Mouse (Mus musculus): ENCODE results near the gene Olfr1085. TPM values are rescaled to one million over a fixed set of nuclear protein-coding genes. Genes with fewer than 3 reads are reported as not detected.
"Not testable (repeated sequence)": the region's sequence is repeated elsewhere in the genome, so short reads cannot be mapped to it uniquely, and the experiment has no call there.

Olfr1085 gene
- not detected for total RNA-seq (2021)
- long read RNA-seq, experiment 1: 0 reads
- long read RNA-seq, experiment 2: 0 reads

GRCm38 (mm10) chr2:86661919-86662318 lies at the start of gene Olfr1085:
Gene Olfr1085 (minus strand): TSS chr2:86662019.
- no peak for DNase-seq

DNA sequence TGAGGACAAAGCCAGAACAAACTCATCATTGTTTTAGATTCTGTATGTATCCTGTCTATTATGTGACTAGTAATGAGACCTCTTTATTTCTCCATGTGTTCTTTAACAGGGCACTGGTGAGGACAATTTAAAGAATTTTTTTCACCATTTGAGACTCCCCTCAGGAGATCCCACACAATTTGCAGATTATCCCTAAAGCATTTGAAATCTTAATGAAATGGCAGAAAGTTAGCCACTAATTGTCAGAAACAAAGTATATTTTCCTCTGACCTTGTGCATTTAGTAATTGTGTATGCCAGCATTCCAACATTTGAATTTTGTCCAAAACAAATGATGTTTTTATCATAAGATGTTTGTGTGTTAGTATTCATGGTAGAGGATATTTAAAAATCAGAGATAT lies 36.5 kb upstream of the Olfr1085 start, which contains the start of gene Olfr1087:
Olfr1087 (minus strand) TSS at position 101 of the 400 bp plus-strand sequence.
- no peak for DNase-seq

GRCm38 (mm10) chr2:86679992-86680391 lies 18.2 kb upstream of the Olfr1085 start, which contains the start of gene Olfr1086:
Gene Olfr1086 (minus strand): TSS chr2:86680092.
- no peak for DNase-seq

DNA sequence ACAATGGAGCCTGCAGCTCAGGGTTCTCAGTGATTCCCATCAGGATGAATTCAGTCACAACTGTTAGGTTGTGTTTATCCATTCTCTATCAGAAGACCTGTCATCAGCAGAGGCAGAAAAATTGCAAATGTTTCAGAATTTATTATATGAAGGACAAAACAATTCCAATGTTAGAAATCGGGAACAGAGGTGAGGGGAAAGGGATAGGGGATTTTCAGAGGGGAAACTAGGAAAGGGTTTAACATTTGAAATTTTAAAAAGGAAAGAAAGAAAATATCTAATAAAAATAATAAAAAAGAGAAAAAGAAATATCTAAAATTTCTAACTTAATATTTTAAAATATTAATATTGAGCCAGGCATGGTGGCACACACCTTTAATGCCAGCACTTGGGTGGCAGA lies 22.2 kb downstream of the Olfr1085 start, which contains the start of gene Olfr1084:
Olfr1084 (minus strand) TSS at position 101 of the 400 bp plus-strand sequence.
- not testable (repeated sequence) for DNase-seq

Other genes starting within 250 kb of the Olfr1085 start
- not detected for gene Olfr1061, start 248.0 kb downstream of the Olfr1085 start, total RNA-seq (2021)
- not detected for gene Olfr1062, start 235.3 kb downstream of the Olfr1085 start, total RNA-seq (2021)
- gene Olfr1065, start 211.4 kb downstream of the Olfr1085 start, total RNA-seq (2021): not detected
- not detected for gene Olfr1066, start 205.8 kb downstream of the Olfr1085 start, total RNA-seq (2021)
- gene Olfr228, start 174.6 kb downstream of the Olfr1085 start, total RNA-seq (2021): not detected
- gene Olfr1076, start 153.6 kb downstream of the Olfr1085 start, total RNA-seq (2021): not detected
- not detected for gene Olfr1079, start 119.5 kb downstream of the Olfr1085 start, total RNA-seq (2021)
- gene Olfr1080, start 103.8 kb downstream of the Olfr1085 start, total RNA-seq (2021): not detected
- gene Olfr1082, start 63.1 kb downstream of the Olfr1085 start, total RNA-seq (2021): not detected
- gene Olfr1084, start 22.3 kb downstream of the Olfr1085 start, total RNA-seq (2021): not detected
- gene Olfr1086, start 18.1 kb upstream of the Olfr1085 start, total RNA-seq (2021): not detected
- gene Olfr1087, start 36.4 kb upstream of the Olfr1085 start, total RNA-seq (2021): not detected
- not detected for gene Olfr1089, start 71.7 kb upstream of the Olfr1085 start, total RNA-seq (2021)
- gene Olfr1090, start 97.0 kb upstream of the Olfr1085 start, total RNA-seq (2021): not detected
- gene Olfr1093, start 120.5 kb upstream of the Olfr1085 start, total RNA-seq (2021): not detected
- not detected for gene Olfr141, start 148.0 kb upstream of the Olfr1085 start, total RNA-seq (2021)
- gene Olfr1094, start 162.6 kb upstream of the Olfr1085 start, total RNA-seq (2021): not detected
- not detected for gene Olfr1095, start 189.7 kb upstream of the Olfr1085 start, total RNA-seq (2021)
- gene Gm13723, start 212.8 kb upstream of the Olfr1085 start, total RNA-seq (2021): not detected
- not detected for gene Olfr1097, start 230.2 kb upstream of the Olfr1085 start, total RNA-seq (2021)